Mouse (Mus musculus) spleen, adult 12 weeks (tissue): ENCODE results near the gene Vegfb.

ENCODE experiments used
- DNase-seq: peaks from one replicate; pipeline ENCODE4 v3.0.0; 2022; ENCODE audit warnings: low spot score

Vegfb gene

GRCm38 (mm10) chr19:6972247-6972917 lies 15.1 kb downstream of the Vegfb start:
- DNase-seq: no peak

GRCm38 (mm10) chr19:6971644-6972043 lies 15.8 kb downstream of the Vegfb start:
- DNase-seq: no peak

- DNase-seq: no peak
Observed at GRCm38 (mm10) chr19:6970460-6971085, 16.9 kb downstream of the Vegfb start.

- peak; percentile 66 for DNase-seq
Observed at GRCm38 (mm10) chr19:6969665-6970381, 17.6 kb downstream of the Vegfb start.

GRCm38 (mm10) chr19:6969291-6969664 lies 18.2 kb downstream of the Vegfb start:
- DNase-seq: no peak

GRCm38 (mm10) chr19:6968491-6969271 lies 18.8 kb downstream of the Vegfb start:
- DNase-seq: no peak

GRCm38 (mm10) chr19:6956461-6956860 lies 31.0 kb downstream of the Vegfb start:
- no peak for DNase-seq

GRCm38 (mm10) chr19:6955424-6955823 lies 32.0 kb downstream of the Vegfb start:
- no peak for DNase-seq

GRCm38 (mm10) chr19:6954046-6954445 lies 33.4 kb downstream of the Vegfb start:
- no peak for DNase-seq

- DNase-seq: no peak
Observed at GRCm38 (mm10) chr19:6952712-6953037, 34.8 kb downstream of the Vegfb start.

- DNase-seq: peak; percentile 38
Observed at GRCm38 (mm10) chr19:6951994-6952711, 35.3 kb downstream of the Vegfb start.

- DNase-seq: peak; percentile 69
Observed at GRCm38 (mm10) chr19:6951381-6951968, 36.0 kb downstream of the Vegfb start.

GRCm38 (mm10) chr19:6950613-6951153 lies 36.8 kb downstream of the Vegfb start:
- DNase-seq: no peak

- DNase-seq: no peak
Observed at GRCm38 (mm10) chr19:6949951-6950350, 37.5 kb downstream of the Vegfb start.

GRCm38 (mm10) chr19:6949532-6949931 lies 37.9 kb downstream of the Vegfb start:
- DNase-seq: no peak

- DNase-seq: no peak
Observed at GRCm38 (mm10) chr19:6948186-6948585, 39.3 kb downstream of the Vegfb start.

GRCm38 (mm10) chr19:6947742-6948141 lies 39.7 kb downstream of the Vegfb start:
- DNase-seq: no peak

GRCm38 (mm10) chr19:6943709-6944108 lies 43.7 kb downstream of the Vegfb start:
- no peak for DNase-seq

GRCm38 (mm10) chr19:6942764-6943163 lies 44.7 kb downstream of the Vegfb start:
- DNase-seq: no peak

GRCm38 (mm10) chr19:6942249-6942691 lies 45.2 kb downstream of the Vegfb start, which contains the start of gene Gpr137:
TSS of gene Gpr137 (minus strand) at chr19:6942480.
- DNase-seq: peak; percentile 89
